Mouse (Mus musculus) forelimb bud, embryonic 11.5 days (tissue): ENCODE results near the gene Trim71.

Experiments
- DNase-seq: peaks from one replicate; pipeline ENCODE4 v3.0.0-alpha.2; 2012; ENCODE audit warnings: low read depth, low spot score

The Trim71 gene

DNA sequence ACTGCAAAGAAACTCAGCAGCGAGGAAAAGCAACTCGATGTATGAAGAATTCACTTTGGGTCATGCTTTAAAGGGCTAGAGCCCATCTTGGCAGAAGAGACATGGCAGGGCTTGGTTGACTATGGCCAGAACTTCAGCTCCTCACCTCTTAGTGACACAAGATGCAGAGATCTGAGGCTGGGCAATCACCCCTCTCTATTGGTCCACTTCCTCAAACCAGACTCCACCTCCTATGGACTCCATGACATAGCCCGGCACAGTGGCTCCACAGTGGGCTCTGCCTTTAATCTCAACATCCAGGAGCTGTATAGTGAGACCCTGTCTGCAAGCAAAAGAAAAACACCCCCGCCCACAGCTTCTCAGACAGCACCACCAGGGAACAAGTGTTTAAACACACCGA lies 79.4 kb downstream of the Trim71 start:
- no peak for DNase-seq

DNA sequence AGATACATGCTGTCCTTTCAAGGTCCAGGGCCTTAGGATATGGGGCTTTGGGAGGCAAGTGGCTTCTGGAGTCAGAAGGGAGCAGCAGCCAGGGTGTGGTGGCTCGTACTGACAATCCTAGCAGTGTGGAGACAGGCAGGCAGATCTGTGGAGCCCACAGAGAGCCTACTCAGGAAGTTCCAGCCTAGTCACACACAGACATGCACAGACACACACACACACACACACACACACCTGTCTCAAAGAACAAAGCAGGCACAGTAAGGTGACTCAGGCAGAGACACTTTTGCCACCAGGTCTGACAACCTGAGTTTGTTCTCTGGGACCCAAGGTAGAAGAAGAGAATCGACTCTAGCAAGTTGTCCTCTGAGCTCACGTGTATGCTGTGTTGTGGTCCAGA lies 83.2 kb downstream of the Trim71 start:
- no peak for DNase-seq

DNA sequence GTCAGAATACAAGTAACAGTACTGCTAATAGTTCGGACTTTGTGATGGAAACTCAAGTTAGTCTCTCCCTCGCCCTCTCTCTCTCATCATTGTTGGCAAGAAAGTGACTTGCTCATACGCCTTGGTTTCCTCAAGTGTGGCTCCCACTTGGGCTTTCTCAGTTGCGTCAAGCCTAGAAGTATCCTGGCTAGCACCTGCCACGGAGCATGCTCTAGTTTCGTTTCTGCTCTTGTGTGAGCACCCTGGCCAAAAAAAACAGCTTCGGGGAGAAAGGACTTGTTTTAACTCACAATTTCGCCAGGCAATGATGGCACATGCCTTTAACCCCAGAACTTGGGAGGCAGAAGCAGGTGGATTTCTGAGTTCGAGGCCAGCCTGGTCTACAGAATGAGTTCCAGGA lies 87.2 kb downstream of the Trim71 start:
- no peak for DNase-seq

DNA sequence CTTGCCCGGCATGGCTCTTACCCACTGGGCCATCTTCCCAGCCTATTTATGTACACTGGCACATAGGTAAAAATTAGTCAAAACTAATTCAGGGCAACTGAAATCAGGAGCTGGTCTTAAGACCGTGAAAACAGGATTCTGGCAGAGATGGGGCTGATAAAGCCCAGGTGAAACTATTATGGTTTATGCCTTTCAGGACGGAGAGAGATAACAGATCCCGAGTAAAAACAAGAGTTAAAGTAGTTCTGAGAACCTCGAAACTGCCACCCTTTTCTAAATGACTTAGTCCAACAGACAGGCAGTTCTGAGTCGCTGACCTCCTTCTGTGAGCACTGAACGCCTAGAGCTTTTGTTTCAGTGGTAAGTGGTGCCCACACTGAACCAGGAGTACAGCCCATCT lies 92.3 kb downstream of the Trim71 start:
- no peak for DNase-seq

DNA sequence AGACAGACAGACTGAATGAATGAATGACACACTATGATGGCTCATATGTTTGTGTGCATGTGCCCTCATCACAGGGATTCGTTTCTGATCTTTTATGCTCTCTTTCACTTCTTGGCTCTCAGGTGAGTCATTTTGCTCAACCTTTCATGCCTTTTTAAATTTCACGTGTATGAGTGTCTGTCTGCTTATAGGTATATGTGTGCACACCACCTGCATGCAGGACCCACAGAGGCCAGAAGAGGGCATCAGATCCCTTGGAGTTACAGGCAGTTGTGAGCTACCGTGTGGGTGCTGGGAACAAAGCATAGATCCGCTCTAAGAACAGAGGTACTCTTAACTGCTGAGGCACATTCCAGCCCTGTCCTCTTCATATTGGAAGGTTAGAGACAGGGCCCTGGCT lies 95.5 kb downstream of the Trim71 start:
- no peak for DNase-seq

DNA sequence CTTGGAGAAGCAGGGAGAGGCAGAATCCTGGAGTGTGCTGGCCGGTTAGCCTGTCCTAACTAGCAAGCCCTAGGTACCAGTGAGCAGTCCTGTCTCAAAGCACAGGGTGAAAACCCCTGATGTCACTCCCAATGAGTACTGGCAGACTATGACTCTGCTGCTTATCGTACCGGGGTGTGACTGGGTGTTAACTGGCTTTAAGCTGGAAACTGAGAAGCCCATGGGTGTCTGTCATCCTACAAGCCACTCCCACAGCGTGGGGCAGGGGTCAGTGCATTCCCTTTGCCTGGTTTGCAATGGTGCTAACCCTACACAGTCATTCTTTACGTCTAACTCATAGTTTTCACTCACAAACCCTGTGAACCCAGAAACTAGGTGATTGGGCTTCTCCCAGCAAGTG lies 96.0 kb downstream of the Trim71 start:
- DNase-seq, result no peak

DNA sequence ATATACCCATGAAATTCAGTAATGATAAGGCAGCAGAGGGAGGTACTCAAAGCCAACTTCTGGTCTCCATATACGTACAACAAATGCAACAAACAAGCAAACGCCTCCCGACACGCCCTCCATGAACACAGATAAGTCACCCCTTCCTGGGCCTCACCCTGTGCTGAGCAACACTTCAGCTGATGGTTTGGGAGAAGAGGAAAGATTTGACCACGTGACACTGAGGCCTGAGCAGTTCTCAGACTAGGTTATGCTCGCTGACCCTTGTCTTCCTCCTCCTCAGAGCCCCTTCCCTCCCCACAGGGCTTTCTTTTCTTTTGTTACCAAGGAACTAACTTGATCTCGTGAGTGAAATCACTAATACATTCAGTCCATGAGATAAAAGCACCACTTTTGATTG lies 97.3 kb downstream of the Trim71 start:
- no peak for DNase-seq

DNA sequence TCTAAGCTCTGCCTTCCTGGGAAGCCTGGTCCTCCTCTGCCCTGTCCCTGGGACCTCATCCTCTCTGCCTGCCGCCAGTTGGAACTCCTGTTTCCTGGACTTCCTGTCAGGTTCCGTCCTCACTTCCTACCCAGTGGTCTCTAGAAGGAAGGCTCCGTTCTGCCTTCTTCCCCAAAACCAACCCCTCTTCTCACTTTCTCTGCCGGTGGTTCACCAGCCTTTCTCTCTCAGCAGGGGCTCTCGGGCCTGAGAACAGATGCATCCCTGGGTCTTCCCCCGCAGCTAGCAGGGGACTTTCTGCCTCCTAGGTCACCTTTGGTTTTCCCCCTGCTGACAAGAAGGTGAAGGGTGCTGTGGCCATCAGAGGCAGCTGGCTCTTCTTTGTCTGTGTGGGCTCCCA lies 98.7 kb downstream of the Trim71 start:
- no peak for DNase-seq

DNA sequence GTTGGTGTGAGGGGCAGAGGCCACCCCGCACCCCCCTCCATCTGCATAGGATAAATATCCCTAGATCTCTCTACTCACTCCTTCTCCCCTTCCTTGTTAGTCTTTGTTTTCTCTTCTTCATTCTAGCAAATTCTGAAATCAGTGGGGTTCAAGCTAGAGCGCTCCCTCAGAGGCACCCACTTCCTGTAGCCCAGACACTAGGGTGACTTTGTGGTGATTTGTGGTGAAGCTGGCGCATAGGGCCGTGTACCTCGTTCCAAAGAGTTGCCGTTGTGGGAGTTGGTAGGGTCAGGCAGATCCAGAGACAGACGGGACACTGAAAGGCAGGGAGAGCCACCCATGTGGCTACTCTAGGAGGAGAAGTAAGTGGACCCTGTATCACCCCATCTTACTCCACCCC lies 101.6 kb downstream of the Trim71 start:
- DNase-seq, result no peak

DNA sequence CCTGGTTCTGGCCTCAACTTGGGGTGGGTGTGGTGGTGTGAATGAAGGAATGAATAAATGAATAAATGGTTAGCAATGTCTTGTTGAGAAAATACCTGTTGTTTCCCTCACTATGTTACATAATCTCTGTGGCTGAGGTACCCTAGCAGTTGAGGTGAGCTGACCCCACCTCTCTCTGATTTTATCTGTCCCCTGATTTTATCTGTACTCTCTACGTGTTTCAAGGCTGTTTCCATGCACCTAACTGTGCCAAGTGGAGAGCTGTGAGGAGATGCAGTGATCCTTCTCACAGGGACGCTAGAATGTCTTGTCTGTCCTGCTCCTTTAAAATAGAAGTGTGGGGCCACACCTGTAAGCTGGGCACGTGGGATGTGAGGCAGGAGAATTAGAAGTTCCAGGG lies 105.7 kb downstream of the Trim71 start:
- DNase-seq, result no peak
